Comparison of ENCODE assay signal across 8 mouse cellular contexts in the genomic region with DNA sequence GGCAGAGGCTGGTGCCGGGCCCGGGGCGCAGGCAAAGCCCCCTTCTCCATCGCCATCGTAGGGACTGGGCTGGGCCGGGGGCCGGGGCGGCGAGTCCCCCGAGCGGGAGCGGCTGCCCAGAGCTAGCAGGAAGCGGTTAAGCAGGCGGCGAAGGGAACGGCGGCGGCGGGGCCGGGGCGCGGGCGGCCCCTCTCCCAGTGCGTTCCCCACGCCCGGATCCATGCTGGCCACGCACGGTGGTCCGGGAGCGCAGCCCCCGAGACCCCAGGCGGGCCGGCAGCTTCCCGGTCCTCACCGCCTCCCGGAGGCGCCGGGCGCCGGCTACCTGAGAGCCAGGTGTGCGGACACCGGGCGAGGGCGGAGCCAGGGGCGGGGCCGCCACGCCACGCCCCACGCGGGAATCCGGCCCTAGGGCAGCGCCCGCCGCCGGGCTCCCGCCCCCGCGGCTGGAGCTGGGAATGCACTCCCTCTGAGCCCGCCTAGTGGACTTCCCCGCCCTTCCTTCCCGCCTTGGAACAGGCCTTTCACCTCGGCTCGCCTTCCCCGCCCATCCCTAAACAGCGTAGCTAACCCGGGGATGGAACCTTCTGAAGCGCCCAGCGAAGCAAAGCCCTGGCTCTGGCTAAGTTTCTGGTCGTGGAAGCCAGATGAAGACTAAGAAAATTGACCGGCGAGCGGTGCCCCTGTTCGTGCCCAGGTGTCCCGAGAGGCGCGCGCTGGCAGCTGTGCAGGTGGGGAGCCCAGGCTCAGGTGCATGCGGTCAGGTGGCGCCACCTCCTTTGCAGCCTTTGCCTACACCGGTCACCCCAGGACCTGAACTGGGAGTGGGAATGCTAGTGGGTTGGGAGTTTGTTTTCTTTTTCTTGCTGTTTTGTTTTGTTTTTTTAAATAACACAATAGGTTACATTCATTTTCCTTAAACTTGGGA. TPM values are rescaled to one million over a fixed set of nuclear protein-coding genes. Genes with fewer than 3 reads are reported as not detected.
DNase-seq lines count a peak whose midpoint lies in the region; ATAC-seq and TF ChIP-seq lines count a peak whose summit lies in the region.

Gene Usp43 (minus strand): TSS at position 327 of the 928 bp plus-strand sequence.

- no peak for TF ChIP-seq CTCF in liver, postnatal 0 days (IDR thresholded peaks at IDR 0.05; ENCODE audit: low read depth)
- TF ChIP-seq CTCF in olfactory bulb, adult 2 months (IDR thresholded peaks at IDR 0.05; ENCODE audit: insufficient read depth, low read depth, low read length), result no peak

- TF ChIP-seq EP300 in liver, postnatal 0 days (IDR thresholded peaks at IDR 0.05; ENCODE audit: low read depth), result no peak

- 0 out of 2 replicates have a peak within 1 kb of the TSS, but pooled peaks have one; percentile 16 for H3K9ac ChIP-seq in liver, postnatal 0 days (replicated peaks)

- DNase-seq in cerebellum, postnatal 10 days, result peak; percentile 50
- no peak for DNase-seq in cerebellum, adult 8-10 months
- peak; percentile 76 for DNase-seq in embryo, embryonic 10.5 days (ENCODE audit: low spot score)
- DNase-seq in heart, adult 18-20 months, result peak; percentile 75 to 88
- peak; percentile 92 for DNase-seq in kidney, adult 18-20 months
- peak; percentile 49 for DNase-seq in liver, postnatal 0 days
- peak; percentile 86 for DNase-seq in urinary bladder, postnatal 14 days (ENCODE audit: low spot score)

- H3K27me3 ChIP-seq in liver, postnatal 0 days (ENCODE audit: insufficient read depth, low read length), result peaks cover 32% of the 10 kb centered on the region

- no peaks in the 10 kb centered on the region for H3K9me3 ChIP-seq in liver, postnatal 0 days (ENCODE audit: low read length)

- H3K4me1 ChIP-seq in liver, postnatal 0 days (ENCODE audit: insufficient read depth), result peaks cover 17% of the 10 kb centered on the region
- H3K4me1 ChIP-seq in olfactory bulb, adult 2 months (ENCODE audit: control insufficient read depth, insufficient read depth, low read length), result peaks cover 17% of the 10 kb centered on the region

- no peak within 1 kb of the TSS for H3K27ac ChIP-seq in liver, postnatal 0 days (ENCODE audit: low read depth)
- no peak within 1 kb of the TSS for H3K27ac ChIP-seq in olfactory bulb, adult 2 months (ENCODE audit: insufficient read depth, low read depth, low read length)

- no peak for TF ChIP-seq POLR2A in olfactory bulb, adult 2 months (IDR thresholded peaks at IDR 0.05; ENCODE audit: insufficient read depth, low read depth, low read length)

- H3K4me2 ChIP-seq in liver, postnatal 0 days (ENCODE audit: low read depth, low read length), result peak within 1 kb of the TSS; percentile 80

- WGBS in liver, postnatal 0 days (ENCODE audit: insufficient replicate concordance), result under 1% methylated on average over 58 of the region's 80 CpGs
- under 1% methylated on average over 80 of the region's 80 CpGs for WGBS in olfactory bulb, adult 2 months

- ATAC-seq in liver, postnatal 0 days, result peak; percentile 72

- peak within 1 kb of the TSS; percentile 59 for H3K4me3 ChIP-seq in liver, postnatal 0 days (ENCODE audit: low read depth, low read length)
- peak within 1 kb of the TSS; percentile 51 for H3K4me3 ChIP-seq in olfactory bulb, adult 2 months (ENCODE audit: insufficient read depth, low read depth, low read length)

- H3K36me3 ChIP-seq in liver, postnatal 0 days (replicated peaks; ENCODE audit: insufficient read depth, low read length), result no peaks in the 10 kb centered on the region

RNA-seq across cellular contexts. Expression of gene Usp43, which starts in this region (rescaled TPM):
- total RNA-seq in heart, adult 18-20 months (2021), result 1 to 10 TPM in 1 of 2 experiments, under 1 TPM in 1; 0.94 to 1.4 TPM
- not detected in 2 replicates for polyA plus RNA-seq in liver, postnatal 0 days (2015; fragmentation: Nextera tagmentation; extraction: Ambion mirVana)
- polyA plus RNA-seq in olfactory bulb, adult 2 months (2012; ENCODE audit: insufficient read depth, insufficient read length, low replicate concordance, missing spikeins), result not detected in 2 replicates

Comparison
In these comparisons a context has a peak if more than half of its experiments do, and no peak if none do; other contexts are left out.
1. Peak in DNase-seq, ATAC-seq, H3K4me3 ChIP-seq, H3K9ac ChIP-seq and H3K4me2 ChIP-seq in liver, postnatal 0 days; RNA of the gene not detected or under 1 TPM.